Mouse (Mus musculus) limb, embryonic 14.5 days (tissue): ENCODE data around the gene Lrp2. TPM values are rescaled to one million over a fixed set of nuclear protein-coding genes. Genes with fewer than 3 reads are reported as not detected.

ENCODE experiments used
- ATAC-seq: fragments of 200-750 bp; cut with Nextera tagmentation; 2 replicates; pipeline ENCODE4 v1.8.0; 2017; ENCODE audit warnings: low read depth, moderate number of reproducible peaks, moderate TSS enrichment; ENCODE audit not compliant: low FRiP score
- DNase-seq: peaks from one replicate; pipeline ENCODE4 v3.0.0-alpha.2; 2015; ENCODE audit warnings: low spot score
- H3K27ac ChIP-seq: fragments of 300-500 bp; sonication (generic); replicated peaks from 2 replicates; pipeline ENCODE4 v1.5.1; 2014; ENCODE audit warnings: low read depth, mild to moderate bottlenecking, low read length, moderate library complexity, mixed read lengths
- H3K27me3 ChIP-seq: fragments of 300-500 bp; sonication (generic); 2 replicates; pipeline ENCODE4 v1.6.1; 2014; ENCODE audit warnings: low read length, mixed read lengths; ENCODE audit not compliant: control insufficient read depth, insufficient read depth
- H3K36me3 ChIP-seq: fragments of 300-500 bp; sonication (generic); 2 replicates; pipeline ENCODE4 v1.6.1; 2014; ENCODE audit warnings: mild to moderate bottlenecking, low read length, moderate library complexity, mixed read lengths; ENCODE audit not compliant: control insufficient read depth, insufficient read depth
- H3K4me1 ChIP-seq: fragments of 300-500 bp; sonication (generic); 2 replicates; pipeline ENCODE4 v1.6.1; 2014; ENCODE audit warnings: antibody characterized with exemption, low read length, mixed read lengths; ENCODE audit not compliant: control insufficient read depth, insufficient read depth
- H3K4me2 ChIP-seq: fragments of 300-500 bp; sonication (generic); replicated peaks from 2 replicates; pipeline ENCODE4 v1.6.1; 2014; ENCODE audit warnings: low read depth, mild to moderate bottlenecking, low read length, moderate library complexity; ENCODE audit not compliant: severe bottlenecking
- H3K4me3 ChIP-seq: fragments of 300-500 bp; sonication (generic); replicated peaks from 2 replicates; pipeline ENCODE4 v1.5.1; 2014; ENCODE audit warnings: low read length
- H3K9ac ChIP-seq: fragments of 300-500 bp; sonication (generic); 2 replicates; pipeline ENCODE4 v1.6.1; 2014; ENCODE audit warnings: mild to moderate bottlenecking, low read depth, low read length, moderate library complexity; ENCODE audit not compliant: severe bottlenecking
- H3K9me3 ChIP-seq: fragments of 300-500 bp; sonication (generic); 2 replicates; pipeline ENCODE4 v1.6.1; 2016; ENCODE audit warnings: low read length; ENCODE audit not compliant: control insufficient read depth
- POLR2A ChIP-seq: fragments of 200-500 bp; IDR thresholded peaks from 2 replicates; pipeline ENCODE4 v1.8.0; 2012; ENCODE audit warnings: inconsistent platforms, mild to moderate bottlenecking, moderate library complexity, borderline replicate concordance; ENCODE audit not compliant: insufficient read depth, insufficient read length; ENCODE audit errors: extremely low read depth
- WGBS: fragments of 180-500 bp; shearing (Covaris S2); extraction: QIAGEN DNeasy Blood & Tissue Kit; methylation state at CpG from one replicate; pipeline ENCODE4 v1.1.7; 2014; 5-methylcytosine and 5-hydroxymethylcytosine counted together
- polyA plus RNA-seq, 2 experiments: library from polyadenylated mRNA; depleted of rRNA in 1 of 2; stranded (reverse) in 1 of 2; unstranded in 1 of 2; fragments of >200 nt; fragmentation: Nextera tagmentation in 1 of 2; extraction: Ambion mirVana in 1 of 2; gene quantifications; 2 replicates each; pipeline versions ENCODE4 v1.2.1 to v1.2.3; 2012 to 2014

The Lrp2 gene
- polyA plus RNA-seq, 2 experiments = 0.01 to 0.09 TPM

DNA sequence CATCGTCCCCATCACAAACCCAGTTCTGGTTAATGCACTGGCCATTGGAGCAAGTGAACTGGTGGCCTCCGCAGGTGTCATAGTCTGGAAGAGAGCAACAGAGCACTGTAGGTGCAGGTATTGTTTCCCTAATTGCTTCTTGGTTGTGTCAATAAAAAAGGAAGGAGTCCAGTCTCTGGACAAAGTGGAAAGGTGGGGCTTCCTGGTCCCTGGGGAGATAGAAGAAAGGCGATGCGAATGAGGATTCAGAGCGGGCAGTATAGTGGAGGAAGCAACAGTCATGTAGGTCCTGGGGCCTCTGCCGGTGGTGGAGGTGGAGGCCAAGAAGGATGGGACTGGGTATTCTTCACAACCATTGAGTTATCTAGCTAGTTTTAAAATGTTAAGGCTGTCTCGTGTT lies 49.8 kb downstream of the Lrp2 start:
- Histone ChIP-seq H3K27me3 (no peaks in the 10 kb centered on the region), H3K4me3 (no peak overlapping the region), H3K27ac (no peak overlapping the region), H3K36me3 (no peaks in the 10 kb centered on the region), H3K9me3 (no peaks in the 10 kb centered on the region), H3K4me2 (no peak overlapping the region), H3K9ac (no peak overlapping the region), H3K4me1 (no peaks in the 10 kb centered on the region)
- DNase-seq (no peak), ATAC-seq (no peak)
- WGBS = 76% methylated on average over 7 of the region's 7 CpGs
- no peak for TF ChIP-seq POLR2A

DNA sequence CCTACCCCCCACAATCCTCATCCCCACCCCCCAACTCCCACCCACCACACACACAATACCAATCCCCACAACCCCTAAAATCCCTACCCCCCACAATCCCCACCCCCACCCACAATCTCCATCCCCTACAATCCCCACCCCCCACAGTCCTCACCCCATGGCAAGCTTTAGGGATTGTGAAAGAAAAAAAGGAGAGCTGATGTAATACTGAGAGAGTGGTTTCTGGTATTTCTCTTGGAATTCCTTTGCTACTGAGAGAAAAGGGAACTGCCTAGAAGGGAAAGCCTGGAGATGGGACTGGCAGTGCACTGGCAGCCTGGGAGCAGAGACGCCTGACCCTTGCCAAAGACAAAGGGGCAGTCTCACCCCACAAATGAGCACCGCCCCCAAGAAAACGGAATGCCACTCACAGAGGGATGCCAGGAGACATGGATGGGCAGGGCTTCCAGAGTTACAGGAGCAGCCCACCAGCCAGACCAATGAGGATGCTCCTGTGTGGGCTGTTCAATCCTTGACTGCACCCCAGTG lies 54.3 kb downstream of the Lrp2 start:
- DNase-seq = no peak
- no peak overlapping the region for H3K9ac ChIP-seq
- H3K27ac ChIP-seq = no peak overlapping the region
- no peaks in the 10 kb centered on the region for H3K27me3 ChIP-seq
- no peak overlapping the region for H3K4me3 ChIP-seq
- TF ChIP-seq POLR2A = no peak
- ATAC-seq = no peak
- no peak overlapping the region for H3K4me2 ChIP-seq
- WGBS = 36% methylated on average over 3 of the region's 3 CpGs
- no peaks in the 10 kb centered on the region for H3K4me1 ChIP-seq
- no peaks in the 10 kb centered on the region for H3K36me3 ChIP-seq
- no peaks in the 10 kb centered on the region for H3K9me3 ChIP-seq

DNA sequence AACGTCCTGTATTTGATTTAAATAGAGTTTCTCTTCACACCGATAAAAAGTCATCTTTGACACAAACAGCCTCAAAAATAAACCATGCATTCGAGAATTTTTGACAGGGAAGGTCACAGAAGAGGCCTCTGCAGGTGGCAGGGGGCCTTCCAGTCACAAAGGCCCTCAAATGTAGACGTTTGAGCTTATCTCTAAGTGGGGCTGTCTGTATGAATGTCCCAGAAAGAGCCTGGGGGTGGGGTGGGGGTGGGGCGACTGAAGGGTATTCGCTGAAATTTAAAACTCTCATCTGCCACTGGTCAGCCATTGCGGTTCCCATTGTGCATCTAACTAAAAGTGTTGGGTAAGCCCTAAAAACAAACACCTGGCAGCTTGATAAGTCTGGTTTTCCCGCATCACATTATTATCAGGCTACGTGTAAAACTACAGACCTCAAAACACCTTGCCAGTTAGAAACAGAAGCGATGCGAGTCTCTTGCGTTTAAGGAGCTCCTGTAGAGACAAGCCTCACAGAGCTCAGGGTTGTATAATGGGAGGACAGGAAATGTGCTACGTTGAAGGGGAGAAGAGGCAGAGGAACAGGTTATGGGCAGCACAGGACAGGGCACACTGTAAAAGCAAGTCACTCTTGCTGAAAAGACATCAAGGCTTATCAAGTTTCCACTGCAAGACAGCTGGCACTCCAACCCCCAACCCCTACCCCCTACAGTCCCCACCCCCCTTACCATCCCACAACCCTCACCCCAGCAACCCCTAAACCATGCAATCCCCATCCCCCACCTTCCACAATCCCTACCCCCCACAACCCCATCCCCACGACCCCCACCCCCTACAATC lies 55.0 kb downstream of the Lrp2 start:
- Histone ChIP-seq H3K27me3 (no peaks in the 10 kb centered on the region), H3K9ac (no peak overlapping the region), H3K4me2 (no peak overlapping the region), H3K4me1 (no peaks in the 10 kb centered on the region), H3K9me3 (no peaks in the 10 kb centered on the region), H3K36me3 (no peaks in the 10 kb centered on the region), H3K4me3 (no peak overlapping the region), H3K27ac (no peak overlapping the region)
- no peak for DNase-seq
- 19% methylated on average over 14 of the region's 14 CpGs for WGBS
- no peak for TF ChIP-seq POLR2A
- no peak for ATAC-seq

DNA sequence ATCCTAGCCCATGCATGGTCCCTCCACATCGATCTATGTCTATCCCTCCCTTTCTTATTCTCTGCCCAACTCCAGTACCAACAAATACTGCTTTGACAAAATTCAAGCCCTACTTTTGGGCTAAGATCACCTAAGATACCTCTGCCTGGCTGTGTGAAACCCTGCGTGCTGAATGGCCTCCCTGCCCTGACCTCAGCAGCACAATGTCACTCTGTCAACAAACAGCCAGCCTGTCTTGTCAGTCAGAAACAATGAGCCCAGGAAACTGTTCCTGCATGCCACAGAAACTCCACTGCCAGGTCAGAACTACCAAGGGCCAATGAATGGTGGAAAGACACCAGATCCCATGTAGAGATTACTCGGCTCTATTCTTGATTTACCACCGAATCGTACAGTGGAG lies 55.7 kb downstream of the Lrp2 start:
- no peak overlapping the region for H3K4me3 ChIP-seq
- H3K4me2 ChIP-seq = no peak overlapping the region
- DNase-seq (no peak), ATAC-seq (no peak)
- TF ChIP-seq POLR2A = no peak
- no peak overlapping the region for H3K27ac ChIP-seq
- WGBS = 68% methylated on average over 5 of the region's 5 CpGs
- H3K27me3 ChIP-seq = no peaks in the 10 kb centered on the region
- H3K4me1 ChIP-seq = no peaks in the 10 kb centered on the region
- no peaks in the 10 kb centered on the region for H3K9me3 ChIP-seq
- H3K36me3 ChIP-seq = no peaks in the 10 kb centered on the region
- H3K9ac ChIP-seq = no peak overlapping the region

DNA sequence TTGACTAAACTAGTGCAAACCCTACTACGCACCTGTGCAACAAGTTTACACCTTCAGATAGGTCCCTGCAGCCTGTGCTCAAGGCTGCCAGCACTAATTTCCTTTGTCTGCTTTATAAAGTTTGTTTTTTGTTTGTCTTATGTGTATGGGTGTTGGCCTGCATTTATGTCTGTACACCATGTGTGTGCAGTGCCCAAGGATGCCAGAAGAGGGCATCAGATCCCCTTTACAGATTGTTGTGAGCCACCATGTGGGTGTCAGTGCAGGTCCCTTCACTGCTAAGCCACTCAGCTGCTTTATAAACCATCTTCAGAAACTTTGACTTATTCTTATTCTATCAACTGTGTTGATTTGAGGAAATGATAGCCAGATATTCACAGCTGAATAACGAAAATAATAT lies 65.6 kb downstream of the Lrp2 start:
- no peak overlapping the region for H3K4me3 ChIP-seq
- no peak overlapping the region for H3K27ac ChIP-seq
- no peaks in the 10 kb centered on the region for H3K4me1 ChIP-seq
- WGBS = 93% methylated on average over 2 of the region's 2 CpGs
- H3K36me3 ChIP-seq = no peaks in the 10 kb centered on the region
- H3K27me3 ChIP-seq = no peaks in the 10 kb centered on the region
- H3K9me3 ChIP-seq = no peaks in the 10 kb centered on the region
- ATAC-seq (no peak), DNase-seq (no peak)
- TF ChIP-seq POLR2A = no peak
- H3K9ac ChIP-seq = no peak overlapping the region
- H3K4me2 ChIP-seq = no peak overlapping the region
